Mouse (Mus musculus): ENCODE data around the gene Acss2.
A peak's percentile ranks its signal among the peaks of the same experiment; 100 is the strongest.

Acss2 gene

DNA sequence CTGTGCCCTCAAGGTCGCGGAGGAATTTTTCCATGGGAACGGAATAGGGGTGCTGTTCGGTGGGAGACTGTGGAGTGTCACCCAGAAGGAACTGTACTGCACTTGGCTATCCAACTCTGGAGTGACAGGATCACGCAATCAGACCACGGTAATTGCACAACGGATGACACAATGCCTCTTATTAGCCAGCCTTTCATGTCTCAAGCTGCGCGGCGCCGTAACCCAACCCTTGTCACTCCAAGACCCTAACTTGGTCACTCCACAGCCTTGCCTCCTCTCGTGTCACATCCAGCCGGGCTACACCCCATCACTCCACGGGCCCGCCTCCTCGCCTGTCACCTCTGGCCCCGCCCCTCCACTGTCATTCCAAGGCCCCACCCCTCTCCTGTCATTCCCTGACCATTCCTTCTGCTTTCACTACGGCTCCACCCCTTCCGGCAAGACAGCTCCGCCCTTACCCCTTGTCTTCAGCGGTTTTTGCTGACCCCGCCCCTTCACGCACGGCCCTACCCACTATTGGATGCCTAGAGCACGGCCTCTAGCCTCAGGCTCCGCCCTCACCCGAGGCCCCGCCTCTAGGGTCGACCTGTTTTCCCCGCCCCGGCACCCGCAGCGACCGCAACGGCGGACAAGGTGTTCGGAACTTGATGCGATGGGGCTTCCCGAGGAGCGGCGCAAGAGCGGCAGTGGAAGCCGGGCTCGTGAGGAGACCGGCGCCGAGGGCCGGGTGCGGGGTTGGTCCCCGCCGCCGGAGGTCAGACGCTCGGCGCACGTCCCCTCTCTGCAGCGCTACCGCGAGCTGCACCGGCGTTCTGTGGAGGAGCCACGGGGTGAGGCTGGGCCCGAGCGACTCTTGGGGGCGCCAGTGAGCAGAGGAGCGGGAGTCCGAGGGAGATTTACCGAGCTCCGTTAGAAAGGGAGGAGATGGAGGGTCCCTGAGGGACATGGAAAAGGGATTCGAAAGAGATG is at the start of gene Acss2, which contains the start of gene Ggt7:
Gene Acss2, plus strand, starts transcription at position 494 of the 969 bp plus-strand sequence.
Gene Ggt7, minus strand, starts transcription at position 783 of the 969 bp plus-strand sequence.
- DNase-seq: peak; percentile 98

DNA sequence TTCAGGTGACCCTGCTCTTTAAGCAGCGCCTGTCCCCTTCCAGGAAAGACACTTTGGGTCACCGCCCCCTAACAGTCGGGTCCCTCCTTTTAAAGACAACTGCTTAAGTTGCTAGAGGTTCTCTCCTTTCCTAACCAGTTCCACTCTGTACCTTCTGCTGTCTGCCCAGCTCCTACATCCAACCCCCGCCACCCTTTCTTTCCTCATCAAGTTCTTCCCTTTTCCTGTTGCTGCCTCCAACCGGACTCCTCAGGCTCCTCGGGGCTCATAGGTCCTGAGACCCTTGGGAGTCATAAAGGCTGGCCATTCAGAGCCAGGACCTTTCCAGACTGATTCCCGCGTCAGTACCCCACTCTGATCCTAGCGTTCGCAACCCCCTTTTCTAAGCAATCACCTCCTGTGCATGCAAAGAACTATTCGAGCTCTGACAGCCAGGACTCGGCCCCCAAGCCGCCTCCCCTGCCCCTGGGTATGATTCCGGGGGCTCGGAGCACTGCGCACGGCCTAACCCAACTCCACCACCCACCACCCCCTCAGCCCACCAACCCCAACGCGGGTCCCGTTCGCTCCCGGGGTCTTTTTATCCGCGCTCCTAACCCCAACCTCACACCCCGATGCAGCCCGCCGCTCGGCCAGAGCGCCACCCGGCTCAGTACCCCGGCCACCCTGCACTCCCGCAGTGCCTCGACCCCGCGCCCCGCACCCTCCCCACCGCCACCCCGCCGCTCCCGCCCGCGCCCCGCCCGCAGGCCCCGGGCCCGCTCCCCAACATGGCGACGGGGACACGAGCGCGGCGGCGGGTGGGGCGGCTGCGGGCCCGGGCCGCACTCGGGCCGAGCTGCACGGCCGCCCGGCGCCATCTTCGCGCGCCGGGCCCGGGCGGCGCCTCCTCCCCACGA is 44.8 kb upstream of the Acss2 start:
- peak; percentile 44 to 65 for DNase-seq

DNA sequence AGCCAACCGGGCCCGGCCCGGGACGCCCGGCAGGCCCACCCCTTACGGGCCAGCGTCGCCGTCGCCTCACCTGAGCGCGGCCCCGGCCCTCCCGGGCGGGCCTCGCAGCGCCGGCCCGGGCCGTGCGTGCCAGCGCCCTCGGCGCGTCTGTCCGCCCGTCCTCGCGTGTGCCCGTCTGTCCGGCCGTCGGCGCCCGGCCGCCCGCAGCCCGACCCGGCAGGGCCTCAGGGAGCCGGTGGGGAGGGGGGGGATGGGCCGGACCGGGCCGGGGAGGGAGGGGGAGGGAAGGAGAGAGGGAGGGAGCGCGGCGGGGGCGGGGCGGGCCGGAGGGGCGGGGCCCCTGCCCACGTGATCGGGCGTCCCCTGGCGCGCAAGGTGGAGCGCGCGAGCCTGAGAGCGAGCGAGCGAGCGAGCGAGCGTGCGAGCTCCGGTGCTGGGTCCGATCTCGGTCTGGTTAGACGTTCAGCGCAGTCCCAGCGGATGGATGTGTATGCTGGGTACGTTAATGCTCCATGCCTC is 44.1 kb upstream of the Acss2 start, which contains the start of gene Ncoa6:
Gene Ncoa6, minus strand, starts transcription at position 325 of the 519 bp plus-strand sequence.
- peak in 1 of 2 experiments; percentile 68 for DNase-seq

DNA sequence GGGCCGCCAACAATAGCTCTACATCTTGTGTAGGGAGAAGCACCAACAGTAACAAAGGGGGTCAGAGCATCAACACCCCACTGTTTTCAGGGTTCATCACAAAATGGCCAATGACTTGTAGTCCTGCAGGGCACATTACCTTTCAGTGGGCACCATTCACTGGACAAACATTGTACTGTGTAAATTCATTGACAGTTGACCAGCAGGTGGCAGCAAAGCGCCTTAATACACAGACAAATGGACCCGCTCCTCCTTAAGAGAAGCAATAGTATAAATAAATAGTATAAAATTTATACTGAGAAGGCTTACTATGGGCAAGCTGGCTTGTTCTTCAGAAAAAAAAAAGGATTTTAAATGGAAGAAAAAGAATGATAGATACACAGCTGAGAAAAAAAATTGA is 35.7 kb upstream of the Acss2 start:
- peak; percentile 50 to 58 for DNase-seq

DNA sequence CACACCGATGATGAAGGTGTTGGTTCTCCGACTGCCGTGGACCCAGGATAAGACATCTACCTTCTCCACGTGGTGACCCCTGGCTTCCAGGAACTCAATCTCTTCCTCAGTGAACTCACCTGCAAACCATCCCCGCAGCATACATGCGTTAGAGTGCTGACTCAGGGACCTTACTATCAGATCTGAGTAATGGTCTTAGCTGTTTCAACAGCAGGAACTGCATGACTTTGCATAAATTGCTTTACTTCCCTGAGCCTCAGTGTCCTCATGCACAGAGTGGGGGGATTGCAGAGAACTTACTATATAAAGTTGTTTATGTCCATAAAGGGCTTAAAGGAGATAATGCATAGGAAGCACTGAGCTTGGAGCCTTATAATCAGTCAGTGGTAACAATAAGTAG is 26.8 kb upstream of the Acss2 start:
- no peak for DNase-seq

DNA sequence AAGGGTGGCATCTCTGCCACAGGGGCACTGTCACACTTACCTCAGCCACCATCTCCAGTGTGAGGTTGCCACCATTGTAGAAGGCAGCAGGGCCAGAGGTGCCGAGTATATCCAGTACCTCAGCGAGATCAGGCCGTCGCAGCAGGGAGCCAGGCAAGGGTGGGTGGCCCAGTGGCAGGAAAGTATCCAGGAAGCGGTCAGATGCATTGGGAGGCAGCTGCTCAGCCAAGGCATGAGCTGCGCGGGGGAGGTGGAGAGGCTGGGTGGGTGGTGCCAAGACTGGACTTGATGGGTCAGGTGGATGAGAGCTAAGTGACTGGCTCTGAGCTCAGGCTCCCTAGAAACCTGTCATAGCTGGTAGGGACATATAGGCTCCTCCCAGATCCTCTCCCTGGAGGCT is 15.2 kb upstream of the Acss2 start:
- DNase-seq: no peak

DNA sequence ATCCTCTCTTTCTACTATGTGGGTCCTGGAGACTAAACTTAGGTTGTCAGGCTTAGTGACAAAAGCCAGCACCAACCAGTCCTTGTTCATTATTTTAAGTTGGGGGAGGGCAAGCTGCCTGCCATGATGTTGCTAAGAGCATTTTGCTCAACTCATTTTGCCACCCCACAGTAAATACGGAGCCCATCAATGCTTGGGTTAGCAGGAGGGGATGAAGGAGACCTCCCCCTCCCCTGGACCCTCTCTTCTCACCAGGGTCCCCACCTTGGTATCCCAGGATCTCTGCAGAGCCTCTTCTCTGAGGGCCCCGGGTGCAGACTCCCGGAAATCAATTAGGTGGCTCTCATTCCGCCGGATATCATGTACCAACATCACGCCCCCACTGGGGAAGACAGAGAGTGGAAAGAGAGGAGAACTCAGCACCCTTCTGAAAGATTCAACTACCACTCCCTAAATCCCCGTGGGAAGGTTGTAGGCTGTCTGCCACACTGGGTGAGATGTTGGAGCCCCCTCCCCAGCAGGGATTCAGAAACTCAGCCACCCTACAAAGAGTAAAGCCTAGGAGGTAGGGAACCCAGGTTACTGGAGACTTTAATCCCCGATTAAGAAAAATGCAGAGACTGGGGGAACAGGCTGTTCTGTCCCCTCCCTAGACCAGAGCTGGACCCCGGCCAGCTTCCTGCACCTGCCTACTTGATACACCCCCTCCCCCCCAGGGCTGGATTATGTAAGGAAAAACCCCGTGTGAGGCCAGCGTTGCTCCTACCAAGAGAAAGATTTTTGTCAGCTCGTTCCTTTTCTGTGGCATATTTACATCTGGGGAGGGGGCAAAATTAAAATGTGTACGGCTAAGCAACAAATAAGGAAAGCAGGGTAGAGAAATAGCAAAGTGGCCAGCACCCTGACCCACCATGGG is 13.1 kb upstream of the Acss2 start:
- DNase-seq: no peak

DNA sequence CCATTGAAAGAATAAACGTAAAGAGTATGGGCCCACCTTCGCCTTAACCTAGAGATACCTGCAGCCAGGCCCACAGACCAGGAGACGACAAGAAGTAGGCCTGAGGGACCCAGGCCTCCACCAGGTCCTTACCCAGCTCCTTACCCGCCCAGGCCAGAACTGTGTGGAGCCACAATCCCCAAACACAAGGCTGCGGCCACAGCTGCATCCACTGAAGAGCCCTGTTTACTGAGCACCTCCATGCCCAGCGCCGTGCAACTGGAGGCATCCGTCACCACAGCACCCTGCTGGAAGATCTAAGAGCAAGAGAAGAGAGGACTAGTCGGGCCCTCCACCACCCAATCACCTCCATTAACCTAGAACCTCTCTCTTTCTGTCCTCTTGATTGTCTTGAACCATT is 11.9 kb upstream of the Acss2 start:
- no peak for DNase-seq

DNA sequence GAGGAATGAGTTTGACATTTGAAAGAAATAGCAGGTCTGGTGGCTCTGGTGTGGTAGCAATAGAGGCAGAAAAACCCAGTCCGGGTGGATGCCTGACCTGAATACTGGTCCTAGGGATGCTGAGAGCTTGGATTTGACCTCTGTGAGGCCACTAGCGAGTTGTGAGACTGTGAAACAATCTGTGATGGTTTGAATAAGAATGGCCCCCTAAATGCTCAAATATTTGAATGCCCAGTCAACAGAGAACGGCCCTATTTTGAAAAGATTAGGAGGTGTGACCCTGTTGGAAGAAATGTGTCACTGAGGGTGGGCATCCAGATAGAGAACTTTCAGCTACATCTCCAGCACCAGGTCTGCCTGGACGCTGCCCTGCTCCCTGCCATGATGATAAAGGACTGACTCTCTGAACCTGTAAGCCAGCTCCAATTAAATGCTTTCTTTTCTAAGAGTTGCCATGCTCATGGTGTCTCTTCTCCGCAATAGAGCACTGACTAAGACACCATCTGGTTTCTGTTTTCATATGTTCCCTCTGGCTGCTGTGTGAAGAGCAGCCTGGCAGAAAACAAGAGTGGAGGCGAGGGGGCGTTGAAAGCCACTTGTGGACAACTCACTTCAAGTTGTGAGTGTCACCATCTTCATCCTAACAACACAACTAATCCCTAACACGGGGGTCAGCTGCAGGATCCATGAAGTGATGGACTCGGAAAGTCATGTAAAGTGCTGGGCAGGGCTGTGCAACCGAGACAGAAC is 9.9 kb upstream of the Acss2 start:
- DNase-seq: no peak

DNA sequence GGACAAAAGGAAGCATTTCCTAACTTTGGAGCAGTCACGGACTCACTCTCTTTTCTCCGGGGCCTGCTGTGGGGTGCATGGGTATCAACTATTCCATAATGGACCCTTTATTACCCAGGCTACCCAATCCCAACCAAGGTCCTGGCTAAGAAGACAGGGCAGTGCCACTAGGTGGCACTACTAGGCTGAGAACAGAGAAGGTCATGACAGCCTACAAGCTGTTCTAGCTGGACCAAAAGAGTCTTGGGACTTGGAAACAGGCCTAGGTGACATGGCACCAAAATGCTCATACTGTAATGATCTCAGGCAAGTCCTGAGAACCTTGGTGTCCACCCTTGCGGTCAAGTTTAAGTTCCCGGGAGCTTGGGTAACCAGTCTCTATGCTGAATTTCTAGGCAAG is 5.3 kb upstream of the Acss2 start:
- DNase-seq: peak; percentile 64 to 68

DNA sequence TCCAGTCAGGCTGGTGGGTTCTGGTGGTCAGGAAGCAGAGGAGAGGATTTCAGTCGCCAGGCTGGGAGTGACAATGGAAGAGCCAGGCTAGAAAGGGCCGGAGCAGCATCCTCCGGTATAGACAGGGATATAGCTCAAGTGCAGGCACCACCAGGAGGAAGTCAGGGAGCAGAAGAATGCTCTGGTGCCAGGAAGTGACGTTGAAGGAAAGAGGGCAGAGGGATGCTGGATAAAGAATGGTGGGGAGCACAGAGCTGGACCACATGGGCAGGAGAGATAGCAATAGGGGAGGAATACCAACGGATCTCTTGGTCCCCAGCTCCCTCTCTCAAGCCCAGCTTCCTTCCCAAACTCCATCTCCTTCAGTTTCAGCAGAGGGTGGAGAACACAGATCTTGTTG is 4.2 kb upstream of the Acss2 start:
- DNase-seq: no peak

DNA sequence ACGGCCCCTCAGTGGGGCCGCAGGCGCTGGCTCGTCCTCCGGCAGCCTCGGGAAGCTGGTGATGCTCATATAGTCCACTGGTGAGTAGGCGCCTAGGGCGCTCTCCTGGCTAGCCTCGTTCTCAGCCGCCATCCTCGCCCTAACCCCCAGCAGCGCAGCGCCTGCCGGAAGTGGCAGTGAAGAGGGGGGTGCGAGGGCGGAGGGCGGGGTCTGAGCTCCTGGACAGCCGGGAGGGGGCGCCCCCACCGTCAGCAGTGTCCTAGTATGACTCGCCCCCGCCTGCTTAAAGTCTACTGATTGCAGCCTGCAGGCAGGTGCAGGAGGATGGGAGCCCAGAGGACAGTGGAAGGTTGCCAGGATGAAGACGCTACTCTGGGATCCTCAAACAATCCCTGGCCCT is 3.1 kb upstream of the Acss2 start:
- peak; percentile 93 for DNase-seq

DNA sequence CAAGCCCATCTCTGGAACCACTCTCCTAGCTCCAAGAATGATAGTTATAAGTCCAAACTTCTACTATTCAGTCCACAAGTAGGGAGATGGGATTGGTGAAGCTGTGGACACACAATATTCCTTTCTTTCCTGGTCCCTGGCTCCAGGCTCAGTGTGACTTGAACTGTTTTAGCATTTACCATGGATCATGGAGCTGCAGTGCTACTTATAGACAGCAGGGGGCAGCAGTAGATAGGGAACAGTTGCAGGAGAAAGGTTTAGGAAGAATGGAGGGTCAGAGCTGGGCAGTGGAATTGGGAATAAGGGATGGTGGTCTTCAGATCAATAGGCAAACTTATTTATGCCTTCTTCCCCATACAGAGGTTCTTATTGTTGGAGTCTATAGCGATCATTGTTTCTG is 1.8 kb upstream of the Acss2 start:
- DNase-seq: peak; percentile 44 to 51

DNA sequence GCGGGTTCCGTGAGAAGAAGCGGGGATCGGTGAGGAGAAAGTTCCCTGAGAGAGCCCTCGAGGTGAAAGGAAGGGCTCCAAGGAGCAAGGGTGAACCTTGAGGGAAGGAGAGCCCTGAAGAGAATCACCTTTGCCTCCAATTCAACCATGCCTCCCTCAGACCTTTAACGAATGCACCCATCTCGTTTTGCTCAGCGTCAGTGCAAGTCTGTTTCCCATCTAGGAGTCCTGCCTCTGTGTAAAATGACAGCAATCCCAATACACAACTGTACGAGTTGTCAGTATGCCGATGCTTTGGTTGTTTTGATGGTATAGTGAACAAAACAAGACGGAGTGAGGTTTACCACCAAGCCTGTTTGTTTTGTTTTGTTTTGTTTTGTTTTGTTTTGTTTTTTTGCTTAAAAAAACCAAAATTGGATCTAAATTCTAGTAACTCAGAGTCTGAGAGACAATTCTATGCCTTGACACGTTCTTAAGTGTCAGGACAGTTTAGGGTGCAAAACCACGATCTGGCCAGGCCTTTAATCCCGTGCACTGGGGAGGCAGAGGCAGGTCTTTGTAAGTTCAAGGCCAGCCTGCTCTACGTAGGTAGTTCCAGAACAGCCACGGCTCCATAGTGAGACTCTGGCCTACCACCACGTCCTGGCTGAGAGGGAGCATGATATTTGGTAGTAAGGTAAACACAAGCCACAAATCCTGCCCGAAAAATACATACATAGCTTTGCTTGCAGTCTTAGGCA is 953 bp downstream of the Acss2 start:
- no peak for DNase-seq

DNA sequence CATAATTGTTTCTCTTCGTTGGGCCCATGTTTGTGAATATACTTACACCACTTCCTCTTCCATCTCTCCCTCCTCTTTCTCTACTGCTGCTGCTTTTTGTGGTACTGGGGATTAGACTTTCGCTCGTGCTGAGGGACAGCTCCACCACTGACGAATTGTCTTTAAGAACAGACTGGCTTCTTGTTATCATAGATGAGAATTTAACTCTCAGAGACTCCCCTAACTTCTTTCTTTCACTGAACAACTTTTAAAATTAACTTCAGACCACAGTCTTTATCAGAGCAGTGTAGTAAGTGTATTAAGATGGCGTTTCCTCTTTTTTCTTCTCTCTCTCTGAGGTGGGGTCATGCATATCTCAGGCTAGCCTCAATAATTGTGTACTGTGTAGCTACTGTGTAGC is 6.0 kb downstream of the Acss2 start:
- DNase-seq: no peak

DNA sequence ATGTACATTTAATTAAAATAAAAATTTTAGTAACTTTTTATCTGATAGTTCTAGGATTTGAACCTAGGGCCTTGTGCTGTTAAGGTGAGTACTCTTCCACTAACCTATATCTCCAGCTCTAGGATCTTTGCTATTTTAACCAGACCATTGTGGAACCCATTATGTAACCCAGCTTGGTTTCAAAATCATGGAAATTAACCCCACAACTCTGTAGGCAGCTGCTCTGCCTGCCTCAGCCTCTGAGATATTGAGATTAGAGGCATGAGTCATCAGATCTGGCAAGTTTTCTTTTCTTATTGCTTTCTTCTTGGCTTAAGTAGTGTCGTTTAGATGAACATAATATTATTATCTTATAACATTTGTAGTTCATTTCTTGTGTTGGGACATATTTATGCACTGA is 6.6 kb downstream of the Acss2 start:
- no peak for DNase-seq

DNA sequence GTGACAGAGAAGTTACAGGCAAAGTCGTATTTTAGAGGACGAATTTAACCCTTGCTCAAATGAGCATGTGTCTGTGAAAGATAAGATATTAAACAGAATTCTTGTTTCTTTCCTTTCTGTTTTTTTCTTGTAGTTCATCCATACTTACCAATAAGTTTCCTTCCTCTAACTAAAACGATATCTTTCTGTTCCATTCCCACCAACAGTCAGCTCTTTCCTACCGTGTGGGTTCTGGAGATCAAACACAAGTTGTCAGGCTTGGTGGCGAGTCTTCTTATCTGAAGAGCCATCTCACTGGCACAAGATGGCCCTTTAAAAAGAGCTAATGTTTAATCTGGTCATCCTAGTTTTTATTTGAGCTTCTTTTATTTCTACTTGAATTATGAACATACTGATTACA is 9.6 kb downstream of the Acss2 start:
- DNase-seq: no peak

DNA sequence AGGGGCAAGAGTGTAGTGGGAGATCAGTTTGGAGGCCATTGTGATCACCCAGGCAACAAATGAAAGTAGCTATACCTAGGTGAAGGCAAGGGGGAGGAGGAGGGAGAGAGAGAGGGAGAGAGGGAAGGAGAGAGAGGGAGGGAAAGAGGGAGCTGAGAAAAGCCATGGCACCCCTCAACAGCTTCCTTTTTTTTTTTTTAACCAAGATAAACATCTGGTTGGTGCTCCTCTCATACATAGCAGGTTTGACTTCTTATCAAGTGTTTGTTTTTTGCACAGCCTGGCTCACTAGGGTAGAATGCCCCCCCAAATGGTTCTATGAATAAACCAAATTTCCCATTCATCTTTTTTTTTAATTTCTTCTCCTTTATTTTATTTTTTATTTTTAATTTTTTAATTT is 18.5 kb downstream of the Acss2 start:
- no peak for DNase-seq

DNA sequence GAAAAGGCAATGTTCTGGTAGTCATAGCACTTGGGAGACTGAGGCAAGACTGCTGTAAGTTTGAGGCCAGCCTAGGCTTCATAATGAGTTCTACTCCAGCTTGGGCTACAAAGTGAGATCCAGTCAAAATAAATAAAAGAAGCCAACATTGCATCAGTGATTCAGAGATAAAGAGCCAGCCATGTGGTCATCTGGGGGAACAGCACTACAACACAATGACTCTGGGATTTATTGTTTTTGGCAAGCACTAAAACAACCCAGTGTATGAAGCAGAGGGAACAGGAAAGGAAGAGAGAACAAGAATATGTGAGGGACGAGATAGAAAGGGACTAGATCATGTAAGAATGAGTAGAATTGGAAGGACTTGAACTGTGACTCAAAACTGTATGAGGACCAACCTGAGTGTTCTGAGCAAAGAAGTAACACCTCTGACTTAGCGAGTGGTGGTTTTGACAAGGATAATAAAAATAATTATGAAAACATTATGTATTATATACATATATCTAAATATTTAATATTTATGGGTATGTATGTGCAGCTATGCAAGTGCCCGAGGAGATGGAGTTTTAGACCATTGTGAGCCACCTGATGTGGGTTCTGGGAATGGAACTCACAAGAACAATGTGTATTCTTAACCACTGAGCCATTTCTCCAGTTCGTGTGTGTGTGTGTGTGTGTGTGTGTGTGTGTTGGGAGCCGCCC is 20.2 kb downstream of the Acss2 start:
- no peak for DNase-seq
